Mouse (Mus musculus) liver, adult 2 months (tissue): ENCODE results near the gene Cdk12. TPM values are rescaled to one million over a fixed set of nuclear protein-coding genes. Genes with fewer than 3 reads are reported as not detected.

Experiments used
- DNase-seq: peaks from one replicate; pipeline ENCODE4 v3.0.0-alpha.2; 2011; ENCODE audit warnings: low read depth, low spot score; ENCODE audit errors: extremely low read depth
- H3K27ac ChIP-seq: fragments of 200-500 bp; replicated peaks from 2 replicates; pipeline ENCODE4 v1.5.1; 2012; ENCODE audit warnings: low read depth, mild to moderate bottlenecking, control low read depth, inconsistent platforms, low read length; ENCODE audit not compliant: insufficient read depth
- H3K27me3 ChIP-seq: fragments of 200-500 bp; 2 replicates; pipeline ENCODE4 v1.6.1; 2012; ENCODE audit warnings: mild to moderate bottlenecking, moderate library complexity, low read length, inconsistent platforms; ENCODE audit not compliant: control insufficient read depth, insufficient read depth
- H3K36me3 ChIP-seq: fragments of 200-500 bp; 2 replicates; pipeline ENCODE4 v1.6.1; 2012; ENCODE audit warnings: low read length, inconsistent platforms; ENCODE audit not compliant: control insufficient read depth, insufficient read depth
- H3K4me1 ChIP-seq: fragments of 200-500 bp; 2 replicates; pipeline ENCODE4 v1.6.1; 2011; ENCODE audit warnings: low read length; ENCODE audit not compliant: control insufficient read depth, insufficient read depth
- H3K4me3 ChIP-seq: fragments of 200-500 bp; 2 replicates; pipeline ENCODE4 v1.5.1; 2011; ENCODE audit warnings: low read depth, mild to moderate bottlenecking, control low read depth, low read length, moderate library complexity; ENCODE audit not compliant: insufficient read depth
- H3K79me2 ChIP-seq: fragments of 200-500 bp; 2 replicates; pipeline ENCODE4 v1.6.1; 2012; ENCODE audit warnings: inconsistent platforms, mild to moderate bottlenecking, low read length, moderate library complexity; ENCODE audit not compliant: control insufficient read depth, insufficient read depth
- H3K9ac ChIP-seq: fragments of 200-500 bp; 2 replicates; pipeline ENCODE4 v1.6.1; 2012; ENCODE audit warnings: low read depth, mild to moderate bottlenecking, control low read depth, inconsistent platforms, low read length
- CTCF ChIP-seq: fragments of 200-500 bp; IDR thresholded peaks from 2 replicates; pipeline ENCODE4 v1.5.1; 2011; ENCODE audit warnings: low read depth, low read length, control low read depth
- POLR2A ChIP-seq: fragments of 200-500 bp; IDR thresholded peaks from 2 replicates; pipeline ENCODE4 v1.6.1; 2011; ENCODE audit warnings: low read length, control low read depth; ENCODE audit not compliant: insufficient read depth; ENCODE audit errors: extremely low read depth
- WGBS: fragments of 180-500 bp; shearing (Covaris S2); methylation state at CpG from one replicate; pipeline ENCODE4 v1.1.7; 2018; 5-methylcytosine and 5-hydroxymethylcytosine counted together
- polyA plus RNA-seq: library from polyadenylated mRNA; depleted of rRNA; stranded (reverse); fragments of >200 nt; gene quantifications from 2 replicates; pipeline ENCODE4 v1.2.3, GENCODE M21; 2012
- total RNA-seq: library from RNA; depleted of rRNA; stranded (reverse); fragments of >200 nt; gene quantifications from 2 replicates; pipeline ENCODE4 v1.2.3, GENCODE M21; 2014

Cdk12 gene
- total and polyA plus RNA-seq, 2 experiments = 7.9 to 19.5 TPM

GRCm38 (mm10) chr11:98323136-98323866 is 120.4 kb downstream of the Cdk12 start:
- 11% methylated on average over 10 of the region's 10 CpGs for WGBS
- TF ChIP-seq CTCF = no peak
- TF ChIP-seq POLR2A = no peak
- Histone ChIP-seq H3K27ac (no peak overlapping the region), H3K4me3 (no peak overlapping the region), H3K36me3 (no peaks in the 10 kb centered on the region), H3K4me1 (no peaks in the 10 kb centered on the region), H3K27me3 (peaks cover 39% of the 10 kb centered on the region), H3K9ac (no peak overlapping the region), H3K79me2 (no peaks in the 10 kb centered on the region)
- no peak for DNase-seq

- 0 out of 2 replicates have a peak, but pooled peaks have one; percentile 4 for TF ChIP-seq CTCF
- no peak for TF ChIP-seq POLR2A
- peaks cover 37% of the 10 kb centered on the region for H3K27me3 ChIP-seq
- H3K79me2 ChIP-seq = no peaks in the 10 kb centered on the region
- no peaks in the 10 kb centered on the region for H3K36me3 ChIP-seq
- DNase-seq = no peak
- no peak overlapping the region for H3K9ac ChIP-seq
- H3K27ac ChIP-seq = no peak overlapping the region
- H3K4me3 ChIP-seq = no peak overlapping the region
- no peaks in the 10 kb centered on the region for H3K4me1 ChIP-seq
- WGBS = 3% methylated on average over 9 of the region's 9 CpGs
Measured at GRCm38 (mm10) chr11:98323933-98324332, 121.1 kb downstream of the Cdk12 start.

GRCm38 (mm10) chr11:98325191-98325820 is 122.4 kb downstream of the Cdk12 start:
- no peaks in the 10 kb centered on the region for H3K4me1 ChIP-seq
- no peak overlapping the region for H3K4me3 ChIP-seq
- H3K36me3 ChIP-seq = no peaks in the 10 kb centered on the region
- DNase-seq = no peak
- H3K27ac ChIP-seq = no peak overlapping the region
- H3K27me3 ChIP-seq = peaks cover 41% of the 10 kb centered on the region
- no peak overlapping the region for H3K9ac ChIP-seq
- 12% methylated on average over 14 of the region's 14 CpGs for WGBS
- no peaks in the 10 kb centered on the region for H3K79me2 ChIP-seq
- no peak for TF ChIP-seq CTCF

- TF ChIP-seq POLR2A (no peak), CTCF (no peak)
- Histone ChIP-seq H3K9ac (no peak overlapping the region), H3K4me3 (no peak overlapping the region), H3K27me3 (peaks cover 39% of the 10 kb centered on the region), H3K36me3 (no peaks in the 10 kb centered on the region), H3K27ac (no peak overlapping the region), H3K4me1 (no peaks in the 10 kb centered on the region), H3K79me2 (no peaks in the 10 kb centered on the region)
- 10% methylated on average over 22 of the region's 22 CpGs for WGBS
- no peak for DNase-seq
Measured at GRCm38 (mm10) chr11:98325821-98326218, 123.0 kb downstream of the Cdk12 start.

GRCm38 (mm10) chr11:98326741-98327135 is 123.9 kb downstream of the Cdk12 start:
- Histone ChIP-seq H3K9ac (no peak overlapping the region), H3K4me1 (no peaks in the 10 kb centered on the region), H3K4me3 (no peak overlapping the region), H3K27ac (no peak overlapping the region), H3K27me3 (peaks cover 34% of the 10 kb centered on the region), H3K79me2 (no peaks in the 10 kb centered on the region), H3K36me3 (no peaks in the 10 kb centered on the region)
- no peak for TF ChIP-seq POLR2A
- no peak for TF ChIP-seq CTCF
- DNase-seq = no peak
- 3% methylated on average over 19 of the region's 19 CpGs for WGBS
